Mouse (Mus musculus) MEL-GATA-1-ER (cell line): ENCODE measurements around the gene Fut9.

ENCODE experiments used
- DNase-seq: peaks from one replicate; pipeline ENCODE4 v3.0.0-alpha.2; 2012; ENCODE audit warnings: low read depth; ENCODE audit errors: extremely low read depth

Fut9 gene

GRCm38 (mm10) chr4:25799476-25800283, at the start of gene Fut9:
Gene Fut9 (minus strand): TSS chr4:25800244.
- DNase-seq: no peak

GRCm38 (mm10) chr4:25815783-25816182, 15.7 kb upstream of the Fut9 start:
- no peak for DNase-seq

- no peak for DNase-seq
Observed at GRCm38 (mm10) chr4:25813340-25813739, 13.3 kb upstream of the Fut9 start.

GRCm38 (mm10) chr4:25810058-25810457, 10.0 kb upstream of the Fut9 start:
- no peak for DNase-seq

DNA sequence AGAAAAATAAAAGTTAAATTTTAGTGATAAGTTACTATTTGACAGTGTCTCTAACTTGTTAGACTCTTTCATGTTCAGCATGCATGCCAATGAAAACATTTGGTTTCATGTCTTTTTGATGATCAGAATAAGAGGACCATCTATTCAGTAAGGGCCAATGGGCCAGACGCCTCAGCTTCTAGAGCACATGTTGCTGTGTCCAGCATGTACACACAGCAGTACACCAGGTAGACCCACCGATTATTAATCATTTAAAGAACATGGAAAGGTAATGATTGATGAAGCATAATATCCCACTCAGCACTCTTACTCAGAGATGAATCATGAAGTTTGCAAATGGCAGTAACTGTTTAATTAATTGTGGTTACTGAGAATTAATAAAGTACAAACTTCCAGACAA, 1.7 kb upstream of the Fut9 start:
- no peak for DNase-seq

GRCm38 (mm10) chr4:25800284-25800616, 206 bp upstream of the Fut9 start:
- no peak for DNase-seq

DNA sequence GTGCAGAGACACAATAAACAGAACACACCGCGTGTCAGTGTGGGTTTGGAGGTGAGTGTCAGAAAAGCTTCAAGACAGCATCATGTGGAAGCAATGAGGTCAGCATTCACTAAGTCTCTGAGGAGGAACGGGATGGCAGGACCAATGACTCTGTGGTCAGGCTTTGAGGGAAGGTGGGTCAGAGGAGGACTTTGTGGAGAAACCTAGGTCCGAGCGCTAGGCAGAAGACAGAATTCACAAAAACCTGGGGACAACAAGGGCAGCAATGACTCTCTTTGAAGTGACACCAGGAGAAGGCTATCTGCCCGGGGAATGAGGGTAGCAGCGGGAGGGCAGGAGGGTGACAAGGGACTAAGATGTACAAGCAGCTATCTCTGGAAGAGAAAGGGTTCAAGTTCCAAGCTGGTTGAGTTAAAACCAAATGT, 981 bp downstream of the Fut9 start:
- DNase-seq: no peak

- no peak for DNase-seq
Observed at GRCm38 (mm10) chr4:25798412-25798811, 1.6 kb downstream of the Fut9 start.

- no peak for DNase-seq
Observed at GRCm38 (mm10) chr4:25796149-25796548, 3.9 kb downstream of the Fut9 start.

DNA sequence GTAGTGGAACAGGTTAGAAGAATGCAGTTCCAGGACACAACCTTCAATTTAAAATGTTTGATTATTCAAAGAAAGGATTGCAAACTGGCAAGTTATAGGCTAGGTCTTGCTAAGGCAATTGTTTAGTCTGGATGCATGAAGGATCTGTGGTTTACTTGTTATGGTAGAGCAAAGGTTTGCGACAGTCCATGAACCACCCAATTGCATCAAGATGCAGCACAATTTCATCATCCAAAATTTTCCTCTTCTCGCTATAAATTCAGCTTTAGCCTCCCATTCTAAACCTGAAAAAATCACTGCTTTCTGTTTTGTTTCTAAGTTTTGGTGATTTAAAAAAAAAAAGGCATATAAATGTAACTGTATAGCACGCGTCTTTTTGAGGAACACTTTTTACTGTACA, 14.8 kb downstream of the Fut9 start:
- no peak for DNase-seq

- no peak for DNase-seq
Observed at GRCm38 (mm10) chr4:25768657-25769056, 31.4 kb downstream of the Fut9 start.

DNA sequence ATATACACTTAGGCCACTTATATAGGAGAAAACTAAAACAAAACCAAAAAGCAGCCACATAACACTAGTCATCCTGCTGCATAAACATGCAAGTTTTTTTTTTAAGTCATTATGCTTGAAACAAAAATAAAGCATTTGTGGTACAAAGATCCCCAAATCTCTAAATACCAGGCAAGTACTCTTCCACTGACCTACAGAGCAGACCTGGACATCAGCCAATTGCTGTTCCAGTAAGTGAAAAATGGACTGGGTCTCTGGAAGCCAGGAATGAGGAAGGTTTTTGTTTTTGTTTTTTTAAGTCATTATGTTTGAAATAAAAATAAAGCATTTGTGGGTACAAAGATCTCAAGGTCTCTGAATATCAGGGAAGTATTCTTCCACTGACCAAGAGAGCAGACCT, 37.0 kb downstream of the Fut9 start:
- no peak for DNase-seq

GRCm38 (mm10) chr4:25757909-25758548, 42.0 kb downstream of the Fut9 start:
- no peak for DNase-seq

GRCm38 (mm10) chr4:25741553-25741952, 58.5 kb downstream of the Fut9 start:
- no peak for DNase-seq

GRCm38 (mm10) chr4:25738782-25739181, 61.3 kb downstream of the Fut9 start:
- no peak for DNase-seq

DNA sequence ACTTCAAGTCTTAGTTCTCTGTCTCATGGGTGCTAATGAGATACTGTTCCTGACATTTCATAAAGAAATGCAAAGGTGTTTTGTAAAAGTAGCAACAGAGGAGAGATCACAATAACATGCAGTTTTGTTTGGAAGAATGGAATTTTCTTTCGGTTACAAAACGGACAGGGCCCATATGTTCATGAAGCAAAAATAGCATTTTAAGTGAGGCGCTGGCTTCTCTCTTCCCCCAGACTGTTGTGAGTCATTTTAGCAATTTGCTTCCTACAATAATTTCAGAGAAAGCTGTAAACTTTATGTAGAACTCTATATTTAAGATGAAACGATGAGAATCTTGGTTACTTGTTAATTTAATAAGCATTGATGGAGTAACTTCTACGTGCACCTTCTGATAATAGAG, 78.5 kb downstream of the Fut9 start:
- no peak for DNase-seq

DNA sequence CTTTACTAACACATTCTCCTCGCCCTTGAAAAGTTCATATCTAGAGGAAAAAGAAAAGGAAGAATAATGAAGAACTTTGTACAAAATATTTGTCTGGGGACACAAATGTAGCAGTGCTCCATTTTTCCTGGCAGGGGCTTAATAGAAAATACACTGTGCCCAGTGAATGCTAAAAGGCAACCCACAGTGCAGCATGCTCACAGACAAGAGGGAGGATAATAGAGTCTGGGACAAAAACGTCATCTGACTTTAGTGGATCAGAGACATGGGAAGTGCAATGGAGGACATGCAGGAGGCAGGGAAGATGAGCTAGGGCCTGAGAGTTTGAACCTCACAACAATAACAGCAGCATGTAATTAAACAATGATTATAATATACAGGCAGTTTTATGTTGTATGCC, 86.1 kb downstream of the Fut9 start:
- DNase-seq: no peak

DNA sequence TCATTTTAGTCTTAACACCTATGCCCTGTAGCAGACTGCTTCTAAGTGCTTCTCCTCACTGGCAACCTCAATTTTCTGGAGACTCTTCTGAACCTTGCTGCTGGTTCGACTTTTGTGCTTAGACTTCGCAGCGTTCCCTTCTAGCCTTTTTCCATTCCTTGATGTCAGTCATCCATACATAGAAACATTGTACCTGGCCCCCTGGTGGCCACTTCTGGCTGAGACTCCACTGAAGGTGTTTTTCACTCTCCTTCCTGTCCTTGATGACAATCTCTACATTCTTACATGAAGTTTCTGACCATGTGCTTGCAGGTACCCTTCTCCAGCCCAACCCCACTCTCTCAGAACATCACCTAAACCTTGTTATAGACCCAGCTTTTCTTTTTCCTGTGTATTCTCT, 115.1 kb downstream of the Fut9 start:
- DNase-seq: no peak

DNA sequence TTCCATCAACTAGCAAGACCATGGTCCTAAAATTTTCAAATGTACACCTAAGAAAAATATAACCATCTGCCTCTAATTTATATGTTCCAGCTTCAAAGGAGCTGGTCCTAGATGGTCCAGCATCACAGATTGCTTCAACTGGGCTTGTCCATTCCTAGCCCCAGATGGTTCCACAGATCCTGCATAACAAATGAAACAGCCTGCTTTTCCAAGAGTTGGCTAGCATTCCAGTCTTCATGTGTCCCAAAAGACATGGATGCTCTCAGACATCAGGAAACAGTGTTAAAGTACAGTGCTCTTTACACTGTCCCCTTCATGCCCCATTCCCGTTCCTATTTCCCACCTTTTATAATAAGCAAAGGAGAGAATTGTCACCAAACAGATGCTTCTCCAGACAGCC, 135.8 kb downstream of the Fut9 start:
- DNase-seq: no peak

DNA sequence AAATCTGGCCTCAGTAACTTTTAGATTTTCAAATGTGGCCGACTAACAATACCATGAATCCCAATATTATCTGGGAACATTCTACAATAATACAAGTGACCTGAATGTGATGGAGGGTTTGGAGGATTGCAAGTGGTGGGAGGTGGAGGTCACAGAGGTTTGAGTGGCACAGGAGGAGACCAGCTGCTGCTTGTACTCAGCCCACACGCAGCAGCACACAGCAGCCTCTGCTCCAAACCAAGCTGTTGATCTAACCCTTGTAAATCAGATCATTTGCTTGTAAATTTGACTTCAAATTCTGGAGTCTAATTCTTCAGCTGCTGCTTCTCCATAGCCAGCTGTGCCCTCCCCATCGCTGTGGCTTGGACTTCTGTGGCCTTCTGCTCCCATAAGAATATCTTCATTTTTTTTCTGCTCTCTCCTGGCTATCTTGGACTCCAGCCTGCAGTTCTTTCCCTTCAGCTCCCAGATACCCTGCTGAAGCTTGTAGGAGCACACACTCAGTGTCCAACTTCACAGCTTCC, 138.8 kb downstream of the Fut9 start:
- no peak for DNase-seq

- no peak for DNase-seq
Observed at GRCm38 (mm10) chr4:25658792-25659191, 141.3 kb downstream of the Fut9 start.

- DNase-seq: no peak
Observed at GRCm38 (mm10) chr4:25651902-25652301, 148.1 kb downstream of the Fut9 start.

DNA sequence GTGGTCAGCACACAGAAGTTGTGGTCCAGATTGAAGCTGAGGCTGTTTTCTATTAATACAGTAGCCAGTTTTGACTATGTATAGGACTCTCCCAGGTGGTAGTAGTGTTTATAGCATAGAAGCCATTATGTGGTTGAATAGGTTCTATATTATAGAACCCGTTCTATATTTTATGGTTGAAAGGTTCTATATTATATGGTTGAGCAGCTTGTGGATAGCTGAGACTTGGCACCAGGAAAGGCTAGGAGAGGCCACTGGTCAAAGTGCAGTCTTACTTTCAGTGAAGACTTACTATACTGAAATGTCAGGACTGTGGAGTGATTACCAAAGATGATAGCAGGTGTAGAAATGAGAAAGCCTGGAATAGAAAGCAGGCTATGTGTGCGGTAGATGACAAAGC, 151.9 kb downstream of the Fut9 start:
- DNase-seq: no peak
